Mouse (Mus musculus): ENCODE data around the gene Otof. TPM values are rescaled to one million over a fixed set of nuclear protein-coding genes. Genes with fewer than 3 reads are reported as not detected.
A peak's percentile ranks its signal among the peaks of the same experiment; 100 is the strongest.

The Otof gene
- total and polyA plus RNA-seq, 3 experiments, result 0.04 to 0.07 TPM; not detected in 1

- no peak for DNase-seq (ENCODE audit: extremely low read depth)
- H3K4me2 ChIP-seq (ENCODE audit: insufficient read depth, low read depth, poor library complexity, severe bottlenecking), result no peak overlapping the region
- H3K79me2 ChIP-seq (replicated peaks; ENCODE audit: control insufficient read depth, extremely low read depth, insufficient read depth, poor library complexity, severe bottlenecking), result no peaks in the 10 kb centered on the region
- H3K27ac ChIP-seq (ENCODE audit: insufficient read depth, low read depth), result no peak overlapping the region
- no peak overlapping the region for H3K9ac ChIP-seq (ENCODE audit: insufficient read depth, low read depth)
- TF ChIP-seq KAT2A (IDR thresholded peaks at IDR 0.05; ENCODE audit: insufficient replicate concordance, low read length), result no peak
- TF ChIP-seq MXI1 (IDR thresholded peaks at IDR 0.05; ENCODE audit: low read depth, low read length), result no peak
- no peak for TF ChIP-seq ZNF384 (IDR thresholded peaks at IDR 0.05; ENCODE audit: low read depth, low read length)
- TF ChIP-seq RAD21 (IDR thresholded peaks at IDR 0.05; ENCODE audit: low read depth, low read length), result no peak
- no peak for TF ChIP-seq SMC3 (IDR thresholded peaks at IDR 0.05; ENCODE audit: low read depth, low read length)
- TF ChIP-seq USF2 (conservative IDR thresholded peaks at IDR 0.05; ENCODE audit: low read depth, low read length), result no peak
- no peak for TF ChIP-seq JUN (IDR thresholded peaks at IDR 0.05; ENCODE audit: insufficient read depth, low read depth, low read length)
- no peak for TF ChIP-seq HCFC1 (IDR thresholded peaks at IDR 0.05; ENCODE audit: low read depth, low read length)
- no peak for TF ChIP-seq NELFE (IDR thresholded peaks at IDR 0.05; ENCODE audit: low read depth, low read length)
- TF ChIP-seq EP300 (IDR thresholded peaks at IDR 0.05; ENCODE audit: low read length), result no peak
- no peak for TF ChIP-seq CTCF (conservative IDR thresholded peaks at IDR 0.05 in 1 of 2, IDR thresholded peaks at IDR 0.05 in 1 of 2; ENCODE audit: low read depth in 2 of 2, low read length in 2 of 2)
- no peak for TF ChIP-seq CHD2 (IDR thresholded peaks at IDR 0.05; ENCODE audit: low read length)
- TF ChIP-seq POLR2AphosphoS2 (IDR thresholded peaks at IDR 0.05; ENCODE audit: low read depth, low read length), result no peak
- TF ChIP-seq MAZ (IDR thresholded peaks at IDR 0.05; ENCODE audit: low read depth, low read length), result no peak
- no peak for TF ChIP-seq NRF1 (IDR thresholded peaks at IDR 0.05; ENCODE audit: low read depth, low read length)
- no peak for TF ChIP-seq JUND (conservative IDR thresholded peaks at IDR 0.05; ENCODE audit: low read depth, low read length)
- no peak for TF ChIP-seq ELF1 (IDR thresholded peaks at IDR 0.05; ENCODE audit: low read depth, low read length)
- TF ChIP-seq ETS1 (conservative IDR thresholded peaks at IDR 0.05; ENCODE audit: low read depth, low read length), result no peak
- no peak for TF ChIP-seq RCOR1 (conservative IDR thresholded peaks at IDR 0.05; ENCODE audit: low read depth, low read length)
- no peak for TF ChIP-seq POLR2A (IDR thresholded peaks at IDR 0.05; ENCODE audit: low read depth, low read length)
- in situ Hi-C loops (cut with MboI; ENCODE audit: low pct_ligation_motif_present, low pct_unique_long_range_greater_than_20kb, low sequenced_read_pairs), result loop anchor here (5.0 kb wide), 1 partner anchor 50 kb away; no protein-coding TSS in a partner anchor
- H3K4me1 ChIP-seq (ENCODE audit: control insufficient read depth in 1 of 2, insufficient read depth in 2 of 2), result 0 out of 4 replicates have a peak, but pooled peaks cover 0 to 3% of the 10 kb centered on the region in 2 experiments
- no peak overlapping the region for H3K4me3 ChIP-seq (replicated peaks in 1 of 3; ENCODE audit: low read depth in 2 of 3, low read length in 2 of 3, poor library complexity in 1 of 3)
- H3K9me3 ChIP-seq (replicated peaks; ENCODE audit: low read length), result no peaks in the 10 kb centered on the region
- H3K27me3 ChIP-seq (replicated peaks), result peaks cover 46% of the 10 kb centered on the region
- dilution Hi-C loops (cut with MboI; ENCODE audit: extremely low pct_ligation_motif_present, extremely low pct_unique_long_range_greater_than_20kb, low sequenced_read_pairs), result no loop called here
- no peaks in the 10 kb centered on the region for H3K36me3 ChIP-seq (replicated peaks in 1 of 2; ENCODE audit: control insufficient read depth in 1 of 2, insufficient read depth in 1 of 2, low read length in 1 of 2)
Observed at GRCm38 (mm10) chr5:30472148-30472547, 10.4 kb upstream of the Otof start.

DNA sequence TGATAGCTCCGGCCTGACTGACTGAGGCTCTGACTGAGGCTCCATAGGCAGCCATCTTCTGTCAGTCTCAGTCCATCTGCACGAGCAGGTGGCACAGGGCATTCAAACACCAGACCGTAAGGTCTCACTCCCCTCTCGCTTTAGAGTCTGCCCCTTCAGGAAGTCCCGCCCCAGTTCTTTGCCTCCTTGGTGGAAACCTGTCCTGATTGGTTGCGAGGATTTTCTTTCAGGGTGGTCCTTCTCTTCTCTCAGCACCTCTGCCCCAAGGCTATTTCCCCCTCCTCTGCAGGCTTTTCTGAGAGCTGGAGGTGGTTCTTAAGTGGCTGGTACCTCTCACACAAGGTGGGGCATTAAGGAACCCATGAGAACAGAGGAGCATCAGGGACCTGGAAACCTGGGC, 8.7 kb upstream of the Otof start:
- Histone ChIP-seq H3K36me3 (replicated peaks in 1 of 2; ENCODE audit: control insufficient read depth in 1 of 2, insufficient read depth in 1 of 2, low read length in 1 of 2) (no peaks in the 10 kb centered on the region), H3K4me2 (ENCODE audit: insufficient read depth, low read depth, poor library complexity, severe bottlenecking) (no peak overlapping the region), H3K9me3 (replicated peaks; ENCODE audit: low read length) (no peaks in the 10 kb centered on the region), H3K27ac (ENCODE audit: insufficient read depth, low read depth) (no peak overlapping the region), H3K27me3 (replicated peaks) (peaks cover 53% of the 10 kb centered on the region), H3K4me3 (replicated peaks in 1 of 3; ENCODE audit: low read depth in 2 of 3, low read length in 2 of 3, poor library complexity in 1 of 3) (no peak overlapping the region), H3K79me2 (replicated peaks; ENCODE audit: control insufficient read depth, extremely low read depth, insufficient read depth, poor library complexity, severe bottlenecking) (no peaks in the 10 kb centered on the region), H3K9ac (ENCODE audit: insufficient read depth, low read depth) (no peak overlapping the region), H3K4me1 (ENCODE audit: control insufficient read depth in 1 of 2, insufficient read depth in 2 of 2) (0 out of 4 replicates have a peak, but pooled peaks cover 0 to 3% of the 10 kb centered on the region in 2 experiments)
- TF ChIP-seq E2F4 (IDR thresholded peaks at IDR 0.05; ENCODE audit: insufficient replicate concordance, low read depth, low read length), result no peak
- no peak for TF ChIP-seq CHD2 (IDR thresholded peaks at IDR 0.05; ENCODE audit: low read length)
- TF ChIP-seq MYC (IDR thresholded peaks at IDR 0.05; ENCODE audit: low read depth, low read length), result no peak
- TF ChIP-seq MEF2A (IDR thresholded peaks at IDR 0.05; ENCODE audit: borderline replicate concordance, low read depth, low read length), result no peak
- no peak for TF ChIP-seq NELFE (IDR thresholded peaks at IDR 0.05; ENCODE audit: low read depth, low read length)
- TF ChIP-seq ETS1 (conservative IDR thresholded peaks at IDR 0.05; ENCODE audit: low read depth, low read length), result no peak
- dilution Hi-C loops (cut with MboI; ENCODE audit: extremely low pct_ligation_motif_present, extremely low pct_unique_long_range_greater_than_20kb, low sequenced_read_pairs), result no loop called here
- DNase-seq (ENCODE audit: extremely low read depth), result peak; percentile 9
- in situ Hi-C loops (cut with MboI; ENCODE audit: low pct_ligation_motif_present, low pct_unique_long_range_greater_than_20kb, low sequenced_read_pairs), result loop anchor here (5.0 kb wide), 1 partner anchor 48 kb away; no protein-coding TSS in a partner anchor
